Mouse (Mus musculus) stomach, embryonic 14.5 days (tissue): ENCODE data around the gene Rrp9. TPM values are rescaled to one million over a fixed set of nuclear protein-coding genes. Genes with fewer than 3 reads are reported as not detected.

Experiments
- ATAC-seq: fragments of 200-750 bp; cut with Nextera tagmentation; 2 replicates; pipeline ENCODE4 v1.8.0; 2017; ENCODE audit warnings: low read depth, moderate TSS enrichment; ENCODE audit not compliant: insufficient number of reproducible peaks, insufficient read depth, low FRiP score
- H3K27ac ChIP-seq: fragments of 300-500 bp; sonication (generic); 2 replicates; pipeline ENCODE4 v1.5.1; 2014; ENCODE audit warnings: mild to moderate bottlenecking, low read length, moderate library complexity, mixed read lengths
- H3K27me3 ChIP-seq: fragments of 300-500 bp; sonication (generic); 2 replicates; pipeline ENCODE4 v1.6.1; 2014; ENCODE audit warnings: low read length, control low read depth, mixed read lengths; ENCODE audit not compliant: control insufficient read depth, insufficient read depth
- H3K36me3 ChIP-seq: fragments of 300-500 bp; sonication (generic); 2 replicates; pipeline ENCODE4 v1.6.1; 2014; ENCODE audit warnings: mild to moderate bottlenecking, control low read depth, low read length, moderate library complexity, mixed read lengths; ENCODE audit not compliant: control insufficient read depth, insufficient read depth
- H3K4me1 ChIP-seq: fragments of 300-500 bp; sonication (generic); 2 replicates; pipeline ENCODE4 v1.6.1; 2014; ENCODE audit warnings: low read length, control low read depth, mixed read lengths; ENCODE audit not compliant: control insufficient read depth, insufficient read depth
- H3K4me2 ChIP-seq: fragments of 300-500 bp; sonication (generic); replicated peaks from 2 replicates; pipeline ENCODE4 v1.6.1; 2014; ENCODE audit warnings: low read depth, low read length, control low read depth
- H3K4me3 ChIP-seq: fragments of 300-500 bp; sonication (generic); 2 replicates; pipeline ENCODE4 v1.5.1; 2014; ENCODE audit warnings: low read depth, low read length, control low read depth
- H3K9ac ChIP-seq: fragments of 300-500 bp; sonication (generic); replicated peaks from 2 replicates; pipeline ENCODE4 v1.6.1; 2014; ENCODE audit warnings: low read depth, mild to moderate bottlenecking, control low read depth, low read length, moderate library complexity, mixed read lengths
- H3K9me3 ChIP-seq: fragments of 300-500 bp; sonication (generic); 2 replicates; pipeline ENCODE4 v1.6.1; 2016; ENCODE audit warnings: low read depth, low read length, control low read depth; ENCODE audit not compliant: control insufficient read depth
- WGBS: fragments of 180-500 bp; shearing (Covaris S2); extraction: QIAGEN DNeasy Blood & Tissue Kit; methylation state at CpG from one replicate; pipeline ENCODE4 v1.1.7; 2014; 5-methylcytosine and 5-hydroxymethylcytosine counted together
- polyA plus RNA-seq: library from polyadenylated mRNA; unstranded; fragments of >200 nt; fragmentation: Nextera tagmentation; extraction: Ambion mirVana; gene quantifications from 2 replicates; pipeline ENCODE4 v1.2.1, GENCODE M21; 2014

Rrp9 gene
- polyA plus RNA-seq, 1 experiment from 2014 or later: 37.4 TPM

DNA sequence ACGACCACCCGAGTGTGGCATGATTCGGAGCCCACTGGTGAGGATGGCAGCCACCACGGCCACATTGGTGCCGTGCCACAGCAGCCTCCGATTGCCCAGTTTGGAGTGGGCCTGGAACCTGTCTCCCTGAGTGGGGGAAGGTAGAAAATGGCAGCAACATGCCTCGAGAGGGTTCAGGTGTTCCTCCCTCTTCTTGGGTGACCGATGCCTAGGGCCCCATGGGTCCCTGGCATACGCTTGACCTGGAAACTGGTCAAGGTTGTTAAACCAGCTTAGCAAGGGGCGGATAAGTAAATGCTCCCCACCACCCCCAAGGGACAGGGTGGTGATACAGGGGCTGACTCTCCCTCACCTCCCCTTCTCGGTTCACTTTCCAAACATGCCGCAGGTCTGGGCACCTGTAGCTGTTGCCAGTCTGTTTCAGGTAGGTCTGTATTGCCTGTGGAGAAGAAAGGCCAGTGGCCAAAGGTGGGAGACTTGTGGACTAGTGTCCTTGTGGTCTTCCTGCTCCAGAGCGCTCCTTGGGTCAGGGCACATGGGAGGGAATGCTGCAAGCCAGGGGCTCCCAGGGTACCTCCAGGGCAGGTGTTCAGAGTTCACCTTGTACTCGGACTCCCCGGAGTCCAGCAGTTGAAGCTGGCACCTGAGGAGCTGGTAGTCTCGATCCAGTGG lies 2.5 kb upstream of the Rrp9 start:
- Histone ChIP-seq H3K27me3 (no peaks in the 10 kb centered on the region), H3K27ac (no peak overlapping the region), H3K36me3 (no peaks in the 10 kb centered on the region), H3K9me3 (no peaks in the 10 kb centered on the region), H3K4me3 (no peak overlapping the region), H3K4me1 (peaks cover 26% of the 10 kb centered on the region), H3K9ac (no peak overlapping the region), H3K4me2 (no peak overlapping the region)
- no peak for ATAC-seq
- WGBS: 88% methylated on average over 16 of the region's 16 CpGs

DNA sequence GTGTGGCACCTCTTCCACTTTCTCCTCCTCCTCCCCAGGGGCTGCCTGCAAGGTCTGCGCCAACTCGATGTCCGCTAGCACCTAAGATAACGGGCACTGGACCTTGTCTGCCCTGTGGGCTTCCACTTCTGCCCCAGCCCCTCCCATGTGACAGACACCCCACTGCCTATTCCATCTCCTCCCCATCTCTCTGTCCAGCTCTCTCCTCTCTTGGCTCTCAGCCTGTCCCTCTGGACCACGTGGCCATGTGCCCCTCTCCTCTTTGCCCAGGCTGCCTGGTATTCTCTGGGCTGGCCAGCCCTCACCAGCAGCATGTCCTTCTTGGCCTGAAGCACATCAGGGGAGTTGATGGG lies 2.0 kb upstream of the Rrp9 start:
- H3K27me3 ChIP-seq: no peaks in the 10 kb centered on the region
- H3K36me3 ChIP-seq: no peaks in the 10 kb centered on the region
- ATAC-seq: no peak
- 73% methylated on average over 5 of the region's 5 CpGs for WGBS
- H3K4me1 ChIP-seq: peaks cover 27% of the 10 kb centered on the region
- H3K9ac ChIP-seq: no peak overlapping the region
- no peak overlapping the region for H3K27ac ChIP-seq
- no peaks in the 10 kb centered on the region for H3K9me3 ChIP-seq
- no peak overlapping the region for H3K4me2 ChIP-seq
- H3K4me3 ChIP-seq: no peak overlapping the region

DNA sequence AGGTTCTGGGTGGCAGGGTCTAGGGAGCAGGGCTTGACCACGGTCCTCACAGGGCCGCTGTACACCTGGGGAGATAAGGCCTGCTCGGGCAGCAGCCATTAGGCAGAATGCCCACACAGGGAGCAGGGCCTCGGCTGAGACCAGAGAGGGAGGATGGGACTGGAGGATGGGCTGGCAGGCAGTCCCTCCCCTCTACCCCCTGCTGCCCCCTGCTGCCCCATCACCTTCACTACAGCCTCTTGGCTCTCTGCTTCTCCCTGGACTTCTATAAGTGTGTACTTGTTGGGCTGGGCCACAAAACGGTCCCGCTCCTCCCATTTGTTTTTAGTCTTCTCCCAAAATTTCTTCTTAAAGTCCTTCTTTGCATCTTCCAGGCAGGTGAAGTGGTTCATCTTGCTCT lies 1.3 kb upstream of the Rrp9 start:
- no peak for ATAC-seq
- Histone ChIP-seq H3K27ac (no peak overlapping the region), H3K9me3 (no peaks in the 10 kb centered on the region), H3K27me3 (no peaks in the 10 kb centered on the region), H3K9ac (no peak overlapping the region), H3K4me1 (peaks cover 27% of the 10 kb centered on the region), H3K36me3 (no peaks in the 10 kb centered on the region), H3K4me2 (no peak overlapping the region), H3K4me3 (no peak overlapping the region)
- WGBS: 7% methylated on average over 6 of the region's 6 CpGs

DNA sequence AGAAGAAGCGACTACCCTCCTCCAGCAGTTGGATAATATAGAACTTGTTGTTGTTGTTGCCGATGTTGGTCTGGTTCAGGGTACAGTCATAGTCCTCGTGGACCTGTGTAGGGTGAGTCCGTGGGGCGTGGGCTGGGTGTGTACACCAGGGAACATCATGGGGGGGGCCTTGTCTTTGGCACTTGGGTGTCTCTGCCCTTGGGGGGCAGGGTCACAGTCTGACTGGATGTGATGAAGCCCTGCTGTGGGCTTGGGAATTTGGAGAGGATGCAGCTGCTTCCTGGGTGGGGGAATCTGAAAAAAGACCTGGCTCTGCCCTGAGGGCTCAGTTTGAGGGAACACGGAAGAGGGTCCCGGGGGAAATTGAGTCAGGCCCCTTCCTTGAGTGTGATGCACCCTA lies 717 bp upstream of the Rrp9 start:
- no peak for ATAC-seq
- Histone ChIP-seq H3K4me2 (no peak overlapping the region), H3K9me3 (no peaks in the 10 kb centered on the region), H3K9ac (no peak overlapping the region), H3K4me3 (no peak overlapping the region), H3K27me3 (no peaks in the 10 kb centered on the region), H3K4me1 (peaks cover 27% of the 10 kb centered on the region), H3K36me3 (peaks cover under 1% of the 10 kb centered on the region; the same call in 1 of the 2 replicates), H3K27ac (no peak overlapping the region)
- 63% methylated on average over 7 of the region's 7 CpGs for WGBS

DNA sequence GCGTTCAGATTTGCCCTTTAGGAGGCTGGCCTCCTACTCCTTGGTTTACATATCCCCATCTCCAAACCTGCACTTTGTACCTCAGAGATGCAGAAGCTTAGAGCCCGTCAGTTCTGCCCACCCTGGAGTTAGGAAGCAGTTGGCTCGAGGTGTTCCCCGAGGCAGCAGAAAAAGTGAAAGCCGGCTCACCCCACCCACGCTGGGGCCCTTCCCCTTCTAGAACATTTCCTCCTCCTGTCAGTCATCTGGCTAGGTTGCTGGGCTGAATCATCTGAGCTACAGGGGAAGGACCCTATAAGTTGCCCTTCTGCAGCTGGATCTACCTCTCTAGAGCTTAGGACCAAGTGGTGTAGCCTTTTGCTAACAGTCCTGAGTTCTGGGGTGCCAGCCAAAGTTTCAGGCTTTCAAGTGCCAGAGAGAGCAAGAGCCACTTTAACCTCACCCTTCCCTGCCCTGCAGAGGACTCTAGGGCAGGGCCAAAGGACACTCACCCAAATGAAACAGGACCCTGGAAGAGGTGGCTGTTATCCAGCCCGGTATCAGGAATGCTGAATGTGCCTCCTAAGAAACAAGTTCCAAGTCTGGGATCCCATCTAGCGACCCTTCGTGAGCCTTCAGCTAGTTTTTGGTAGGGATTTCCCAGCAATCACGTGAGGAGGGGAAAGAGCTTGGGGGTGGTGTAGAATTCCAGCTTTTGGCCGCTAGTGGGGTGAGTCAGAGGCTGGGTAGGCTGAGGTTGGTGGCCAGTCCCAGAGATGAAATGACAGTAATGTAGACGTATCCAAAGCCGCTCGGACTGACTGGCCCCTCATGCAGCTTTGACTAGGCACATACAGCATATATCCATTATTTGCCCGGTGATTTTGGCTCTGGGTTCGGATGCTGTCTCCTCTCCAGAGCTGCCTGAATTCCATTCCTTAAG lies 500 bp downstream of the Rrp9 start:
- H3K4me2 ChIP-seq: peak overlapping the region; percentile 31
- H3K27ac ChIP-seq: peak overlapping the region; percentile 59
- H3K9ac ChIP-seq: peak overlapping the region; percentile 15
- H3K4me1 ChIP-seq: peaks cover 27% of the 10 kb centered on the region
- peak; percentile 48; the same call in 1 of the 2 replicates for ATAC-seq
- H3K4me3 ChIP-seq: peak overlapping the region; percentile 11
- no peaks in the 10 kb centered on the region for H3K27me3 ChIP-seq
- H3K36me3 ChIP-seq: peaks cover 11% of the 10 kb centered on the region
- H3K9me3 ChIP-seq: no peaks in the 10 kb centered on the region
- WGBS: 24% methylated on average over 16 of the region's 16 CpGs

DNA sequence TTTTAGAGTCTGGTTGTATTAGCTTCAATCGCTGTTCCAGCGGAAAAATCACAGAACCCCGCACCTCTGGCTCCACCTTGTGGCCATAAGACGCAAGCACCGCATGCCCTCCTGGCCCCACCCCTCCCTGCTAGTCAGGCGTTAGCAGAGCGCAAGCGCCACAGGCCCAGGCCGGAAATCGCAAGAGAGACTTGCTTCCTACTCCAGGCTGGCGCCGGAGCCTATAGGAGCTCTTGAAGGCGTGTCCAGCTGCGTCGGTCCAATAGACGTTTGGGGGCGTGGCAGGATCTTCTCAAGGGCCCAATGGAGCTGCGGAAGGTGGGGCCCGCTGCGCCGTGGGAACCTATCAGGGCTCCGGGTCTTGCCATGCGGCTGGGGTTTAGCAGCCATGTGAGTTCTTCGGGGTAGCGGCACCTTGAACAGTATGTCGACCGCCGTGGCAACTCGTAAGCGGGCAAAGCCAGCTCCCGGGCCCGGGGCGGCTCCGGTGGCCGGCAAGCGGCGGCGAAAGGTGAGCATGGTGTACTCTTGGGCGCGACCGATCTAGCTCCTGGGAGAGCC lies 1.2 kb downstream of the Rrp9 start, which contains the start of gene Parp3:
TSS of gene Parp3 (minus strand) at position 26 of the 561 bp plus-strand sequence.
- Histone ChIP-seq H3K36me3 (peaks cover 11% of the 10 kb centered on the region), H3K9me3 (no peaks in the 10 kb centered on the region), H3K4me2 (peak within 1 kb of the TSS; percentile 94), H3K27me3 (no peaks in the 10 kb centered on the region), H3K4me1 (peaks cover 23% of the 10 kb centered on the region), H3K4me3 (peak within 1 kb of the TSS; percentile 75), H3K27ac (peak within 1 kb of the TSS; percentile 59), H3K9ac (peak within 1 kb of the TSS; percentile 37)
- 2% methylated on average over 41 of the region's 41 CpGs for WGBS
- peak; percentile 97 for ATAC-seq

DNA sequence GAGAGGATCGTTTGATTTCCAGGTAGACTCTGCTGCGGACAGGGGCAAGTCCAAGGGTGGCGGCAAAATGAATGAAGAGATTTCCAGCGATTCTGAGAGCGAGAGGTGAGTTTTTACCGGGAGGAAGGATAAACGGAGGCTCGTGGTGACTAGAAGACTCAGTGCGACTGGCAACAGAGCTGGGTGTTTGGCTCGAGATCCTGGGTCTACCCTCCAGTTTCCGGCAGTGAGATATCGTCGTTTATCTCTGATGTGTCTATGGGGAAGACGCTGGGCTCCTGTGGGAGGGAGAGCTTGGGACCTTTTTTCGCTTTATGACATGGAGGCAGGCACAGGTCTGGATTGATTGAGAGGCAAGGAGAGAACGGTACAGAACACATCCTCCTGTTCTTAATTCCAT lies 1.9 kb downstream of the Rrp9 start:
- Histone ChIP-seq H3K9ac (peak overlapping the region; percentile 37), H3K4me2 (peak overlapping the region; percentile 94), H3K4me1 (peaks cover 18% of the 10 kb centered on the region), H3K27ac (no peak overlapping the region), H3K4me3 (peak overlapping the region; percentile 75), H3K9me3 (no peaks in the 10 kb centered on the region), H3K27me3 (no peaks in the 10 kb centered on the region), H3K36me3 (peaks cover 12% of the 10 kb centered on the region)
- WGBS: 3% methylated on average over 16 of the region's 16 CpGs
- no peak for ATAC-seq

DNA sequence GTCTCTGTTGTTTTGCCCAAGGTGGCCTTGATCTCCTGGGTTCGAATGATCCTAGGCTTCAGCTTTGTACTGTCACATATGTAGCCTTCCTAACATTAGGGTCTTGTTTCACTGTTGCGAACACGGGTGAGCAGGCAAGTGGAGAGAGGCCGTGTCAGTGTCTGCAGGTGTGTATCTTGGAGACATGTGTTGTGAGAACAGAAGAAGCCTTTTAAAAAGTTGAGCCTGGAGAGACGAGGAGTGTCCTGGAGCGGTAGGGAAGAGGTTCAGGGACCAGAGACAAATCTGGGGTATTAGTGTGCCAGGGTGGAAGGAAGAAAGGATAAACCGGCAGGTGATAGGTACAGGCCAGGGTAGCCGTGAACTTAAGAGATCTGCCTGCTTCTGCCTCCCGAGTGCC lies 2.3 kb downstream of the Rrp9 start:
- peak overlapping the region; percentile 75 for H3K4me3 ChIP-seq
- ATAC-seq: no peak

More for the DNA sequence above, 2.3 kb downstream of the Rrp9 start:
- peak overlapping the region; percentile 37; the same call in 1 of the 2 replicates for H3K9ac ChIP-seq
- H3K4me2 ChIP-seq: peak overlapping the region; percentile 94
- H3K27ac ChIP-seq: no peak overlapping the region
- H3K27me3 ChIP-seq: no peaks in the 10 kb centered on the region
- WGBS: 80% methylated on average over 9 of the region's 9 CpGs
- H3K9me3 ChIP-seq: no peaks in the 10 kb centered on the region
- peaks cover 15% of the 10 kb centered on the region for H3K36me3 ChIP-seq
- H3K4me1 ChIP-seq: peaks cover 18% of the 10 kb centered on the region
